Mouse (Mus musculus) heart, embryonic 10.5 days (tissue): Measurements from ENCODE around the gene Inpp5k. TPM values are rescaled to one million over a fixed set of nuclear protein-coding genes. Genes with fewer than 3 reads are reported as not detected.

Experiments used
- DNase-seq: peaks from one replicate; pipeline ENCODE4 v3.0.0-alpha.2; 2017; ENCODE audit warnings: low spot score
- H3K27ac ChIP-seq: fragments of 300-500 bp; sonication (generic); 2 replicates; pipeline ENCODE4 v1.5.1; 2016; ENCODE audit warnings: mild to moderate bottlenecking
- H3K27me3 ChIP-seq: fragments of 300-500 bp; sonication (generic); 2 replicates; pipeline ENCODE4 v1.6.1; 2016; ENCODE audit warnings: mild to moderate bottlenecking; ENCODE audit not compliant: poor library complexity, insufficient read depth, severe bottlenecking
- H3K36me3 ChIP-seq: fragments of 300-500 bp; sonication (generic); 2 replicates; pipeline ENCODE4 v1.6.1; 2016; ENCODE audit warnings: mild to moderate bottlenecking, moderate library complexity
- H3K4me1 ChIP-seq: fragments of 300-500 bp; sonication (generic); 2 replicates; pipeline ENCODE4 v1.6.1; 2016; ENCODE audit warnings: mild to moderate bottlenecking
- H3K4me3 ChIP-seq: fragments of 300-500 bp; sonication (generic); 2 replicates; pipeline ENCODE4 v1.5.1; 2016; ENCODE audit warnings: mild to moderate bottlenecking, moderate library complexity
- H3K9me3 ChIP-seq: fragments of 300-500 bp; sonication (generic); 2 replicates; pipeline ENCODE4 v1.6.1; 2016; ENCODE audit warnings: mild to moderate bottlenecking, moderate library complexity
- WGBS: fragments of 180-500 bp; shearing (Covaris S2); methylation state at CpG from one replicate; pipeline ENCODE4 v1.1.7; 2016; 5-methylcytosine and 5-hydroxymethylcytosine counted together
- polyA plus RNA-seq: library from polyadenylated mRNA; unstranded; fragments of >200 nt; fragmentation: Nextera tagmentation; extraction: Ambion mirVana; gene quantifications from 2 replicates; pipeline ENCODE4 v1.2.1, GENCODE M21; 2016

Inpp5k gene
- polyA plus RNA-seq, 1 experiment from 2014 or later, result 16.9 TPM

DNA sequence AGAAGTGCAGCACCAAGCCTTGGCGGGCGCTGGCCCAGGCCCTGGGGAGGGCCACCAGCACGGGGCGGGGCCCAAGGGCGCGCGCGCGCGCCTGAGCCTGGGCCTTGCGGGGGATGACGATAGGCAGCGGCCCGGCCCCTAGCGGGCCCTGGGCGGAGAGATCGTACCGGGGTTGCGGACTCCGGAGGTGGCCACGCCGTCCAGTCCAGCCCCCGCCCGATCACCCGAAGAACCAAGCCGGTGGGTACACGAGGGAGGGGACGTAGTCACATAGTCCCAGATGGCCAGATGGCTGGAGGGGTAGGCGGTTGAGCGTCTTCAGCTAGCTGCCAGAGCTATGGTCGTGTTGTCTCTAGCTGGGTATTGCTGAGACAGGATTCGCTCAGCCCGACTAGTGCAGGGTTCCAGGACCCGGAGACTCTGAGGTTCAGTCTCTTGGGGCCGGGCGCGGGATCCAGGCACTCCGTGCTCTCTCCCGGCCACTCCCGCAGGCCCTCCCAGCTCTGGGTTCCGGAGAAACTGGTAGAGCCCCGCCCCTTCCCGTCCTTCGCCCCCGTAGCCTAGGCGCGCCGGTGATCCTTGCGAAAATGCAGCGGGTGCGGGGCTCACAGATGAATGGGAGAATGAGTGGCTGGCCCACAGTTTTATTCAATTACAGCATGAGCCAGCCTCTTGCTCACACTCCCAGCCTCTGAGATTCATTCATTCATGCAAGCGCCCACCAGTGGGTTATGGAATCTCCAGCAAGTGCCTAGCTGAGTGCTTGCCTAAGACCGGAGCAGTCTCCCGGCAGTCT lies 20.8 kb downstream of the Inpp5k start:
- DNase-seq, result peak; percentile 90
- Histone ChIP-seq H3K9me3 (no peaks in the 10 kb centered on the region), H3K4me1 (peaks cover 68% of the 10 kb centered on the region), H3K4me3 (peak overlapping the region; percentile 84), H3K27me3 (no peaks in the 10 kb centered on the region), H3K27ac (peak overlapping the region; percentile 96), H3K36me3 (no peaks in the 10 kb centered on the region)
- WGBS, result under 1% methylated on average over 54 of the region's 54 CpGs

DNA sequence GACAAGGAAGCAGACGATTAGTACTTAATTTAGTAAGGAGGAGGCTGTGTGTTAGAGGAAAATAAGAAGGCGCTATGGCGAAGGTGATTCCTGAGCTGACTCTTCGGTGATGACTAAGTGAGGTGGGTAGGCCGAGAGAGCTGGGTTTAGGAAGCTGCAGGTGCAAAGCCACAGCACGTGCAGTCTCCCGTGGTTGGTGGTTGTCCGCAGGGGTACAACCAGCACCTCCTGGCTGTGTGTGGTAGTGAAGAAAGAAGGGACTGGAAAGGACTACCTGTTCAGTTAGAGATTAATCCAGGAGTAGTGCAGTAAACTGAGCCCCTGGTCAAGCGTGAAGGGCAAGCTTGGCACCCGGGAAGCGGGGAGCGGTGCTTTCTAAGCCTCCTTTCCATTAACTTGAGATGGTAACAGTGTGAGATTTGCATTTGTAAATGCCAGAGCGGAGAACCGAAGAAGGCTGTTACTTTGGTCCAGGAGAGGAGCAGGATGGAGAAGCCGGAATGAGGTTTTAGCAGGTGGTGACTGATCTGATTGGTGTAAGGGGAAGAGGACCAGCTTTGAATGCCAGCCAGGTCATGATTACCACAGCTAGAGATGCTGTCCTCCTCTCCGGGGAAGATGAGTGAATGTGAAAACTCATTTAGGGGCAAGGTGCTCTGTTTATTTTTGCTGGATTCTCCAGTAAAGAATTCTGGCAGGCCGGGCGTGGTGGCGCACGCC lies 21.6 kb downstream of the Inpp5k start:
- H3K4me3 ChIP-seq, result peak overlapping the region; percentile 84
- no peaks in the 10 kb centered on the region for H3K27me3 ChIP-seq
- peak overlapping the region; percentile 96 for H3K27ac ChIP-seq
- H3K9me3 ChIP-seq, result no peaks in the 10 kb centered on the region
- no peak for DNase-seq
- peaks cover 76% of the 10 kb centered on the region for H3K4me1 ChIP-seq
- H3K36me3 ChIP-seq, result peaks cover 4% of the 10 kb centered on the region
- 21% methylated on average over 20 of the region's 20 CpGs for WGBS

DNA sequence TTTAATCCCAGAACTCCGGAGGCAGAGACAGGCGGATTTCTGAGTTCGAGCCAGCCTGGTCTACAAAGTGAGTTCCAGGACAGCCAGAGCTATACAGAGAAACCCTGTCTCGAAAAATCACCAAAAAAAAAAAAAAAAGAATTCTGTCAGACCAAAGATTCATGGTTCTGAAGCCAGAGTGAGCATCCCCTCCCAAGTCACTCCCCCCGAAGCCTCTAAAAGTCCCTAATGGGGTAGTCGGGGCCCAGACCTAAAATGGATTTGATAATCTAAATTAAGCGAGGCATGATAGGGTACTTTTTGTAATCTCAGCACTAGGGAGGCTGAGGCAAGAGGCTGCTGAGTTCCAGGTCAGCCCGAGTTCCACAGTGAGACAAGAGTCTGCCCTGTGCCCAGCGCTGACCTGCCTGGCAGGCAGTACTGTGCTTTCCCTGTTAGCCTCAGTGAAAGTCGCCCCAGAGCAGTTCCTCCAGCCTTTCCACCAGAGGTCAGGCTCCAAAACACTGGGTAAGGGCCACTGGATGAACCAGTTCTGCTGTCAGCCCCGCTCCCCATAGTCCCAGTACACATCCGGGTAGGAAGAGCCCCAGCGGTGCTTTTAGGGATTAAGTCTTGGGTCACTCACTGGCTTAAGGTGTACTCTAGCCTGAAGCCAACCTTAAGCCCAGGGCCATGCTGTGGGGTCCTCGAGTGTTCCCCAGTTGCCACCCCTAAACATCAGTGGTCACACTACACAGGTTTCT lies 22.3 kb downstream of the Inpp5k start:
- 23% methylated on average over 14 of the region's 14 CpGs for WGBS
- Histone ChIP-seq H3K9me3 (no peaks in the 10 kb centered on the region), H3K36me3 (peaks cover 11% of the 10 kb centered on the region), H3K27ac (peak overlapping the region; percentile 96), H3K4me1 (peaks cover 80% of the 10 kb centered on the region), H3K4me3 (peak overlapping the region; percentile 84), H3K27me3 (no peaks in the 10 kb centered on the region)
- no peak for DNase-seq

DNA sequence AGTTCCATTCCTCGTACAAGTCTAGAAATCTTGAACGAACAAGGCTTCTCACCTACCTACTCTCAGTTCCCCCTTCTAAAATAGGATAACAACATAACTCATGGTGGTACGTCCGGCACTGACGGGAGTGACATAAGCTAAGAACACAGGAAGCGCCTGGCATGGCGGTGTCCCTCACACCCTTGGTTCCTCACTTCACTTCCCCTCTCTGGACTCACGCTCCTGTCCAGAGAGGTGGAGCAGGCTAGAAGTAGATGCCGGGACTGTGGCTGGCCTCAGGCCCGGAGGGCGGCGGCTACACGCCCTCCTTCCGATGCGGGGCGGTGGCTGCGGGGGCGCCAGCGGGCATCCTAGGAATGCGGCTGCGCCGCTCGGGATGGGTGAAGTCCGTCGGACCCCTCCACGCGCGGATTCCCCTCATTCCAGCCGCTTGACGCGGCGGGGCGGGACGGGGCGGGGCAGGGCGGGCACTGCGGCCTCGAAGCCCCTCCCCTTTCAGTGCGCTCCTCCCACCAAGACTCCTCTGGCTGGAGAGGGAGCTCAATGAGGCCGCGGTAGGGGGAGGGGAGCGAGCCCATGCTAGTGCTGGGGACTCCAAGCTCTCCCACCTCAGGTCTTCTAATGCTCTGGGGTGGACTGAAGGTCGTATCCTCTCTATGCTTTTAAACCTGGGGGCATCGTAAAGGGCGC lies 23.1 kb downstream of the Inpp5k start:
- peaks cover 19% of the 10 kb centered on the region for H3K36me3 ChIP-seq
- peak overlapping the region; percentile 96 for H3K27ac ChIP-seq
- H3K4me1 ChIP-seq, result peaks cover 78% of the 10 kb centered on the region
- H3K4me3 ChIP-seq, result peak overlapping the region; percentile 84
- no peaks in the 10 kb centered on the region for H3K27me3 ChIP-seq
- DNase-seq, result peak; percentile 96
- H3K9me3 ChIP-seq, result no peaks in the 10 kb centered on the region
- WGBS, result under 1% methylated on average over 42 of the region's 45 CpGs

DNA sequence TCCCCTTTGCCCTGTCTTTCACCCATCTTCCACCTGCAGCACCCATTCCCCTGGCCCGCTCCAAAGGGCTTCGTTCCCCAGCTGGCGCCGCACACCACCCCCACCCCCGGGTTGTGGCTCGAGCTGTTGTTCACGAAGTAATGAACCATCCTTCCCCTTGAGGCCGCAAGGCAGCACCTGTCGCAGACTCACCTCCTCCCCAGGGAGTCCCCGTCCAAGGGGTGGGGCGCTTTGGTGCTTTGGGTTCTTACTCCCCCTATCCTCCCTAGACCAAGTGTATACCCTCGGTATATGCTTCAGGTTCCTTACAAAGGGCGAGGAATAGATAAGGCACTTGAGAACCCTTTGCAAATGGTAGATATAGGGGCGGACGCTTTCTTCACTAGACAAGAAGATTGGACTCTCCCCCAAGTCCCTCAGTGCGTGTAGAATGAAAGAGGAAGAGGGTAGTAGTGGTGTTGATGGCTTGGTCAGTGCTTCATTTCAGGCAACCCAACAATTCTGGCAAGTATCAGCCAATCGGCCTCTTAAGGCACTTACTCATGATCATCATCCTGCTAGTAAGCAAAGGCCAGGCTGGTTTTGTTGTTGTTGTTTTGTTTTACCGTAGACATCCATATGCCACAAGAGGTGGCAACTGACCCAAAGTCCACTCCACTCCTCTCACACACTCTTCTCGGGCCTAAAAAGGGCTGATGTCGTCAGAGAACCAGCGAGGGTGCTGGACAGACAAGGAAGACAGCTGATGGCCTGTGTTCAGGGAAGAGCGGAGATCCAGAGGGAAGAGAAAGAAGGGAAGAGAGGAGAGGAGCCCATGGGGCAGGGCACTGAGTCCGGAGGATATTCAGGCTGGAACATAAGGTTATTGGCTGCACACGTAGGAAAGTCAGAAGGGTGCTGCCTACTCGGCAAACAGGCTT lies 23.9 kb downstream of the Inpp5k start:
- Histone ChIP-seq H3K27me3 (no peaks in the 10 kb centered on the region), H3K9me3 (no peaks in the 10 kb centered on the region), H3K4me1 (peaks cover 73% of the 10 kb centered on the region), H3K4me3 (peak overlapping the region; percentile 84), H3K27ac (peak overlapping the region; percentile 96), H3K36me3 (peaks cover 27% of the 10 kb centered on the region)
- WGBS, result 29% methylated on average over 25 of the region's 25 CpGs
- peak; percentile 82 for DNase-seq

DNA sequence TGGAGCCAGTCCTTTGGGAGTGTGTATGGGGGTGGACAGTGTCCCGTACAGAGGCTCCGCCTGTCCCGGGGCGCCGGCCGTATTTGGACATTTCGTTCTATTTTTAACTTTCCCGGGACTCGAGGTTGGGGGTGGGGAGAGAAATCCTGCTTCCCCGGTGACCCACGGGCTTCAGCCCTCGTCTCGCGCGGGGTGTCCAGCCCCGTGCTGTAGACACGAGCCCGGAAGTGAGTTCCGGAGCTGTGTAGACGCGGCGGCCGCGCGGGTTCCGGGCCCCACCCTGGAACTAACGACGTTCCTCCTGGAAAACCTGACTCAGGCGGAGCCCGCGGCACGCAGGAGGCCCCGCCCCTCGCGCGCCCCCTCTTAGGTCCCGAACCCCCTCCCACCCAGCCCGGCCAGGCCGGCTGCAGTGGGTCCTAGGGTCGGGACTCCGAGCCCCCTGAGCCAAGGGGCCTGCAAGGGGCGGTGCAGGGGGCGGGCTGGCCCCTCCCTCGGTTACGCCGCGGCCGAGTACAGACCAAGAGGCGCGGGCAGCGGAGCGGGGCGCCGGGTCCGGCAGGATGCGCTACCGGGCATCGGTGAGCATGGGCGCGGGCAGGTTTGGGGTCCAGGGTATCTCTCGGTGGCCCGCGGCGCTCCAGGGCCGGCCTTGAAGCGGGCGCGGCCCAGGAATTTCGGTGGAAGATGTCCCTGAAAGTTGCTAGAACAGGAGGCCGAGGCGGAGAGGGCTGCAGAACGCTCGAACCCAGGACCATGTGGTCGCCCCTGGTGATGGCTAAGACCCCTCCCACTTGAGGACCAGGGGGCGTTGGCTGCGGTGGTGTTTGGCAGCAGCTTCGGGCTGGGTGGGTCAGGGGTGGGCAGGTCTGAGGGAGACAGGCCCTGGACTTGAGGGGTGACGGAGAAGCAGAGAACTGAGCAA lies 25.1 kb downstream of the Inpp5k start:
- H3K27me3 ChIP-seq, result no peaks in the 10 kb centered on the region
- H3K27ac ChIP-seq, result peak overlapping the region; percentile 96
- H3K36me3 ChIP-seq, result peaks cover 39% of the 10 kb centered on the region
- H3K4me1 ChIP-seq, result peaks cover 66% of the 10 kb centered on the region
- 1% methylated on average over 70 of the region's 78 CpGs for WGBS
- DNase-seq, result peak; percentile 93
- no peaks in the 10 kb centered on the region for H3K9me3 ChIP-seq
- peak overlapping the region; percentile 84 for H3K4me3 ChIP-seq

DNA sequence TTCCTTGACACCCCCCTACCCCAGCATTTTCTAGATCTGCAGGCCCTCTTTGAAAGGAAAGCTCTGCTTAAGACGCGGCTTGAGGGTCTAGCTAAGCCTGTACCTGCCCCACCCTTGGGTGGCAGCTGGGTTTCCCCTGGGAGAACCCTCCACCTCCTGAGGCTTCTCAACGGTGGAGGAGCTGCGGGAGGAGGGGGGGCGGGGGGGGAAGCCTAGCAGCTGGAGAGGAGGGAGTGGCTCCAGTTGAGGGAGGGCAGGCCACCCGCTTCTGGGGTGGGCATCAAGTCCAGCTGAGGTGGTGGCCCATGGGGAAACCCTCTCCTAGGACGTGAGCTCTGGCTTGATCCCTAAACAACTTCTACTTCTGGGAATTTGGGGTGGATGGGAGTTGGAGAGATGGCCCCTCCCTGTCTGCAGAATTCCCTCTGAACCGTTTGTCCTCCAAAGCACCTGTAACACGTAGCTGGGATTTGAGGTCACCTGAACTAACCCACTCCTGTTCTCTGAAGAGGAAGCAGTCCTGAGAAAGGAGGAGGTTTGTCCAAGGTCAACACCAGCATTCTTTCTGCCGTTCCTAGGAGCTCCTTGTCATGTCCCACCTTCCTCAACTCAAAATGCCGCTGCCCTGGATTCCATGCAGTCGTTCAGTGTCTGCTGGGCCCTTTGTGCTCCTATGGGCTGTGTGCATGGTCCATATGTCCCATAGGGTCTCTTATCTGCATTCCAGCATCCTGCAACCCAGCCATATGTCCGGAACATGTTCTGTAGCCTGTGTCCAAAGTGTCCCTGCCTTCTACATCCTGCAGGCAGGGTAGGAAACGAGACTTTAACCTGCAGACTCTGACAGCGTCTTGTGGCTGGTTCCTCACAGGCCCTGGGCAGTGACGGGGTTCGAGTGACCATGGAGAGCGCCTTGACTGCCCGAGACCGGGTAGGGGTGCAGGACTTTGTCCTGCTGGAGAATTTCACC lies 26.1 kb downstream of the Inpp5k start:
- peaks cover 49% of the 10 kb centered on the region for H3K36me3 ChIP-seq
- DNase-seq, result no peak
- peak overlapping the region; percentile 84 for H3K4me3 ChIP-seq
- peak overlapping the region; percentile 96 for H3K27ac ChIP-seq
- no peaks in the 10 kb centered on the region for H3K27me3 ChIP-seq
- H3K9me3 ChIP-seq, result no peaks in the 10 kb centered on the region
- peaks cover 60% of the 10 kb centered on the region for H3K4me1 ChIP-seq
- WGBS, result 51% methylated on average over 19 of the region's 20 CpGs

DNA sequence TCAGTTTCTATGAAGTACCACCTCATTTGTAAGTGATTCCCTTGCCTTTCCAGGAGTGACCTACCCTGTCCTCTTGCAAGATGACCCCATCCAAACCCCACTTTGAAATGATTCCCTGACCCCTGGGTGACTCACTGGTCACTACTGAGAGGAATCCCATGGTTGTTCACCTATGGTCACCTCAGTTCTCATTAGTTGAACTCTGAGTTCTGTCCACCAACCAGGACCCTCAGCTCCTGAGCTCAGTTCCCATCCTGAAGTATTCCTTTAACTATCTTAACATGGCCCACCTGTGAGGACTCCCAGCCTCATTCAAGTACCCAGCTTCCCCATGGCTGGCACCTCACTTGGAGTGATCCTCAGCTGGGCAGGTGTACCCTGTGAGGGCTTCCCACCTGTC lies 27.1 kb downstream of the Inpp5k start:
- H3K27ac ChIP-seq, result no peak overlapping the region
- H3K4me1 ChIP-seq, result peaks cover 52% of the 10 kb centered on the region
- H3K27me3 ChIP-seq, result no peaks in the 10 kb centered on the region
- peaks cover 59% of the 10 kb centered on the region for H3K36me3 ChIP-seq
- no peak for DNase-seq
- no peak overlapping the region for H3K4me3 ChIP-seq
- H3K9me3 ChIP-seq, result no peaks in the 10 kb centered on the region

DNA sequence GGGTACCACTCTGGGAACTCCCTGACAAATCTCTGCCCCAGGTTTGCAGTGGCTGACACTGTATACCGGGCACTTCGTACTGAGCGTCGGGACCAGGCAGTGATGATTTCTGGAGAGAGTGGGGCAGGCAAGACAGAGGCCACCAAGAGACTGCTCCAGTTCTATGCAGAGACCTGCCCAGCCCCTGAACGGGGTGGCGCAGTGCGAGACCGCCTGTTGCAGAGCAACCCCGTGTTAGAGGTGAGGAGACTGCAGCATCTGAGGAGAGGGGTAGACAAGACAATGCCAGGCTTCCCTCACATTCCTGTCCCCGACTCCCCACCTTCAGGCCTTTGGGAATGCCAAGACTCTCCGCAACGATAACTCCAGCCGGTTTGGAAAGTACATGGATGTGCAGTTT lies 27.5 kb downstream of the Inpp5k start:
- DNase-seq, result no peak
- peaks cover 63% of the 10 kb centered on the region for H3K36me3 ChIP-seq
- H3K4me3 ChIP-seq, result no peak overlapping the region
- H3K9me3 ChIP-seq, result no peaks in the 10 kb centered on the region
- H3K4me1 ChIP-seq, result peaks cover 48% of the 10 kb centered on the region
- H3K27me3 ChIP-seq, result no peaks in the 10 kb centered on the region
- H3K27ac ChIP-seq, result no peak overlapping the region
- 93% methylated on average over 13 of the region's 13 CpGs for WGBS

DNA sequence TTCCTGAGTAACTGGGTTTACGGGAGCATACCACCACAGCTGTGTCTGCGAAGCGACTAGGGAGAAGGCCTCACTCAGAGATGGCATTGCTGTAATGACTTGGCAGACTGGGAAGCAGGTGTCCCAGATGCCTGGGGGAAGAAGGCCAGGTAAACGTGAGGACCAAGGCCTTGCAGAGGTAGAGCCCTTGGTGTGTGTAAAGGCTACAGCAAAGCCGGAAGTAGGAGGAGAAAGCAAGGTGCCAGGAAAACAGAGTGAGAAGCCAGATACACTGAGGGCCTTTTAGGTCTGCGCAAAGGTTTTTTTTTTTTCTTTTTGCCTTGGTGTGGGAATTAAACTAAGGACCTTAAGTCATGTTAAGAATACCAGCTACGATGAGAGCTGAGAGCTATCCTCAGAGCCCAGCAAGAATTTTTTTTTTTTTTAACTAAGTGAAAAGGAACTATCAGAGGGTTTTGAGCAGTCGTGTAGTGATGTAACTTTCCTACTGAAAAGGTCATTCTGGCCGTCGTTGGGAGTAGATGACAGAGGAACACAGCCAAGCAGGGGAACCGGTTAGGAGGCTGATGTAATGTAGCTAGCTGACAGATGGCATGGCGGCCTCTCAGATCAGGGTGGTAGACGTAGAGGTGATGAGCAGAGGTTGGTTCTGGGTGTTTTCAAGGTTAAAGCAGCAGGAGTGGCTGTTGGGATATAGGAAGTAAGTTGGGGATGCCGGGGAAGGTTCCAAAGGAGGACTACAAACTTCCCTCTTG lies 28.4 kb downstream of the Inpp5k start:
- Histone ChIP-seq H3K27ac (no peak overlapping the region), H3K9me3 (no peaks in the 10 kb centered on the region), H3K4me3 (no peak overlapping the region), H3K36me3 (peaks cover 70% of the 10 kb centered on the region), H3K27me3 (no peaks in the 10 kb centered on the region), H3K4me1 (peaks cover 40% of the 10 kb centered on the region)
- 83% methylated on average over 14 of the region's 14 CpGs for WGBS
- no peak for DNase-seq
